Mouse (Mus musculus): Measurements from ENCODE around the gene Wscd2.

DNA sequence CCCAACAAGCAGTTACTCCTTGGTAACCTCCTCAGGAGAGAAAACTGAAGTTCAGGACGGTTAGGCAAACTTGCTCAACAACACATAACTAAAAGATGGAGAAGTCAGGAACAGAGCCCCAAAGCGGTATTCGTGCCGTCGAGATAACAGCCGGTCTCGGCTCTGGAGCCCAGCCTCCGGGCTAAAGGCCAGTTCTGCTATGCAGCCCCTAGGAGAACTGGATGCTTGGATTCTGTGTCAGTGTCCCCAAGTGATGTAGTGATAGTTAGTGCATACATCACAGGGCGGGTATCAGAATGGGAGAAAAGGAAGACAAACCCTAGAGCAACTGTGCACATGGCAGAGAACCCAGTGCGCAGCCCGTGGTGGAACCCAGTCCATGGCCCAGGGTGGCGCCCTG, 147.9 kb downstream of the Wscd2 start:
- TF ChIP-seq POLR2A (IDR thresholded peaks at IDR 0.05; ENCODE audit: low read depth, low read length), result no peak
- no peak for TF ChIP-seq CTCF (conservative IDR thresholded peaks at IDR 0.05 in 1 of 2, IDR thresholded peaks at IDR 0.05 in 1 of 2; ENCODE audit: low read depth in 2 of 2, low read length in 2 of 2)
- no peak for TF ChIP-seq ZMIZ1 (IDR thresholded peaks at IDR 0.05; ENCODE audit: low read depth, low read length)
- no peak for TF ChIP-seq ZKSCAN1 (IDR thresholded peaks at IDR 0.05; ENCODE audit: borderline replicate concordance, low read depth, low read length)
- no peak for TF ChIP-seq BHLHE40 (IDR thresholded peaks at IDR 0.05; ENCODE audit: low read depth, low read length)
- no peak for TF ChIP-seq ETS1 (conservative IDR thresholded peaks at IDR 0.05; ENCODE audit: low read depth, low read length)
- no peak for TF ChIP-seq RAD21 (IDR thresholded peaks at IDR 0.05; ENCODE audit: low read depth, low read length)
- no peak for TF ChIP-seq ZNF384 (IDR thresholded peaks at IDR 0.05; ENCODE audit: low read depth, low read length)
- no peak for TF ChIP-seq NELFE (IDR thresholded peaks at IDR 0.05; ENCODE audit: low read depth, low read length)
- TF ChIP-seq MAX (IDR thresholded peaks at IDR 0.05; ENCODE audit: low read length), result no peak

Measured in CH12.LX (cell line).